Mouse (Mus musculus): Measurements from ENCODE around the gene Ncam1.

GRCm38 (mm10) chr9:49528943-49529342 is 269.8 kb downstream of the Ncam1 start:
- TF ChIP-seq POLR2A (IDR thresholded peaks at IDR 0.05; ENCODE audit: insufficient read depth, low read length) (no peak), EP300 (IDR thresholded peaks at IDR 0.05; ENCODE audit: insufficient read depth, low read depth, low read length) (no peak)
